Mouse (Mus musculus): ENCODE measurements around the gene Atxn1.

Atxn1 gene

DNA sequence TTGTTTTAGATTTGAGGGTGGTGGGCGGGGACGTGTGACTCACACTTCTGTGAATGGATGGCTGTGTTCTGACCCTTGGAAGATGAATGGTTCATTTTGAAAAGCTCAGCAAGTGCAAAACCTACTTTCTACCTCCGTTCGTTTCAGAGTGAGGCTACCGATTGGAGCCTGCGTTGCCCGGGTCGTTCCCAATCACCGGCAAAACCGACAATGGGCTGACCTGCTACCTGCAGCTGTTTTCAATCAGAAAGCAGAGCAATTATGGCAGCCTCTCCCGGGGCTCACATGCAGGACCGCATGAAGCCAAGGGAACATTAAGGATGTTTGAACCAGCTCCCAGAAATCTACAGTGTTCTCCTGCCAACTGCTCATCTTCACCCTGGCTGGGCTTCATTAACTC is 382.5 kb downstream of the Atxn1 start:
- no peak for DNase-seq (ENCODE audit: low read depth, low spot score)

DNA sequence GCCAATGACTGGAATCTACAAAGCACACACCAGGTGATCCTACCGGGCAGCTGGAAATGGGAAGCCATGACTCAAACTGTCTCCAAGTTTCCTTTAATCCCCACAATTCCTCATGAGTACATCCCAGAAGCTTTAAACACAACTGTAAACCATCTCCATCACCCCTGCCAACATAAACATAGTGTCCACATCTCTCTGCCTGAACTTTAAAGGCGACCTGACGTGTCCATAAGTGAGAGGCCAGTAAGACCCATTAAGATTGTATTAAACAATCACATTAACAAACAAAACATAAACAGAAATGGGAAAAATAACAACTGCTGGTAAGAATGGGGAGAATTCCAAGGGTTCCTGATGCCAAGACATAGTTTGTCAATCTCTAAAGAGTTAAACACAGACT is 385.1 kb downstream of the Atxn1 start:
- no peak for DNase-seq (ENCODE audit: low read depth, low spot score)

DNA sequence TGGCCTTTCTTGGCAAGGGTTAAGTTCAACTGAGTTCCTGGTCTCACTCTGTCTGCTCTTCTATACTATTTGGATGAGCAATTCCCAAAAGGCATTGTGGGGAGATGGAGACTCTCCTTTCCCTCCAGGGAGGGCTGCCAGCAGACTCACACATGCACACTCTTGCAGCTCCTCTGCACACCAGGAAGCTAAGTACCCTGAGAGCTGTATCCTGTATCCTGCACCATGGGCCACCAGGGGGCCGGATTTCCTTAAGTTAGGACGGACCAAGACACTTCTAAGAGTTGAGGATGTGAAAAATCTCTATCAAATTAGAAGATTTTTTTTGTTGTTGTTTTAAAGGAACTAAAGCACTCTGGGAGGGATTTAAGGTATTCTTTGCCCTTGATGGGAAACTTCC is 387.0 kb downstream of the Atxn1 start:
- DNase-seq (ENCODE audit: low read depth, low spot score), result no peak

DNA sequence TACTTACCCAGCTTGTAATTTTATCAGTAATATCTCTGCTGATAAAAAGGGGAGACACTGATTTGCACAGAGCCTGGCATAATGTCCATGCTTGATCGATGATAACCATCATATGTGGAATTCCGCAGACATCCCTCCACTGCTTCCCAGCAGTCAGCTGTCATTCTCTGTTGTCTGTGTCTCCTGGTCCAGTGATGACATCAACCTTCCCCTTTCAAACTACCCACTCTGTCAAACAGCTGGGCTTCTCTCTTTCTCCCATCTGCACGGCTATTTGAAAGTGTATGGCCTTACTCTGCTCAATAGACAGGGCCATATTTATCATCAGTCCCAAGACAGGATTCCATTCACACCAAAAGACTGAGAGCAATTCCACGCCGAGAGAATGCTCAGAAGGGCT is 387.4 kb downstream of the Atxn1 start:
- no peak for DNase-seq (ENCODE audit: low read depth, low spot score)

DNA sequence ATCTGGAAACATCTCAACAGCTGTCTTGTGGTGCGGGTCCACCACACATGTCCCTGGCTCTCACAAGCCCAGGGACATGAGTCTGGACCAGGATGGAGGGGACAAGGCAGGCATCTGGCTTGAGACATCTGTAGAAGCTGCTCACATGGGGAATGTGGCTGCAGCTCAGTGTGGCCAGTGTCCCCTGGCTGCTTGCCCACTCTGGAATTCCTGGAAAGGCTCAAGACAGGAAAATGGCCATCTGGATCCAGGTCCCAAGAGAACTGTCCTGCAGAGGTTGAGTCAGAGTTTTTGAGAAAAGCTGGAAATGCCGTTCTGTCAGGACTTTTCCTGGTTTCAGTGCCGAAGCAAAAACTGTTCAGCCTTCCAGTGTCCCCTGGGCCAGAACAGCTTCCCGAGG is 388.6 kb downstream of the Atxn1 start:
- no peak for DNase-seq (ENCODE audit: low read depth, low spot score)

DNA sequence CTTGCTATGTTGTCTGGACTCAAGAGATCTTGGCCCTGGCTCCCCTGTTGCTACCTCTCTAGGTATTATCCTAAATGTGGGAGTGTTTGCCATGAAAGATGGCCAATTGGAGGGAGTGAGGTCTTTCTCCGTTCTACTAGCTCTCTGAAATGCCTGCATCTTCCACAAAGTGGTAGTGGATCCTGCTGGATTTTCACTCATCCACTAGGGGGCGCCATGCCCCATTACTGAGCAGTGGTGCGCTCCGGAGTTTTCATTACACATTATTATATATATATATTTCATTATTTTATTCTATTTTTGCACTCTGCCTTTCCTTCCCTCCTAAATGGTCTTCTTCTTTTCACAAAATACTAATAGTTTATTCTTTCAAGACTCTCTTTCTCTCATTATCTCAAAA is 392.0 kb downstream of the Atxn1 start:
- peak; percentile 57 for DNase-seq (ENCODE audit: low read depth, low spot score)

DNA sequence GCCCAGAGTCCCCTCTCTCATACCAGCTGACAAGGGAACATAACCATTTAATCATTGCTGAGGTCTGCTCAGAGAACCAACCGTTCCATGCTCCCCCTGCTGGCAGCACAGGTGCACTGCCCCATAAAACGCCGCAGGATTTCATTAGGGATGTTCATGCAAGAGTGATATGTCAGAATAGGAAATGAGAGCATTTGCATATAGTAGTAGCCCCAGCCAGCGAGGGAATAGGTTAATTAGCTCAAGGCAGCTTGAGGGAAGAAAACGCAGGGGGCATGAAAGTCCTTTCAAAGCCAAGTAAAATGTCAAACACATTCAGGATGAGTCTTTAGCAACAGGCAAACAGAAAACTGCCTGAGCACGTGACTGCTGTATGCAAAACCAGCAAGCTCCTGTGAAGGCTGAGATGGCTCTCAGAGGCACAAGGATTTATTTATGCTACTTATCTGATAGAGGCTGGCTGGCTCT is 393.0 kb downstream of the Atxn1 start:
- DNase-seq (ENCODE audit: low read depth, low spot score), result peak; percentile 85

DNA sequence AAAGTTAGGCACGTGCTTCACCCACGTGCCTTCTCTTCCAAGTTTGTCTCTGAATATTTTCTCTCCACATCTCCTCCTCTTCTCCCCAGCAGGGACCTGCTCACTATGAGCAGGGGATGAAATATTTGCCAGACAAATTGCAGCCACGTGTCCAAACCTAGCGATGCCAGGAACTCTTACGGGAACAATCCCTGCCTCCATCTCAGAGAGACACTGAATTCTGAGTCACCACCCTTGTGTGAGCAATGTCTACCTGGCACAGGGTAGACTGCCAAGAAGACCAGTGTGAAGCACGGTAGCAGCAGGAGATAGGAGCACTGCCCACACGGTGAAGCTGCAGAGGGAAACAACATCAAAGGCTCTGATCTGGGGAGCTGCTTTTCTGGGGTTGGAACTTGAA is 394.9 kb downstream of the Atxn1 start:
- no peak for DNase-seq (ENCODE audit: low read depth, low spot score)

DNA sequence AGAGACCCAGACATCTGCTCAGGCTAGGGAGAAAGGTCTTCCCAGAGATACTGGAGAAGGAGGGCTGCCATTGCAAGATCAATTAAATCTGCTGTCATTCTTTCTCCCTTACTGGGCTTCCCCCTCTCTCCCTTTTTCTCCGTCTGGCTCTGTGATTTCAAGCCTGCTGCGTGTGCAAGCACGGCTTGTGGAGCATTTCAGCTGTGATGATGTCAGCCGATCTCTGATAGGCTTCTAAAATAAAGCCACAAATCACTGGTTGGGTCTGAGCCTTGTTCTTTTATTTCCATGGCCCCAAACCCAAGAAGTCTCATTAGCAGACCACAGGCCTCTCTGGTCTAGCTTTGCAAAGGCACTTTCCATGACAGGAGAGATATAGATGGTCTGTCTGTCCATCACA is 399.9 kb downstream of the Atxn1 start:
- DNase-seq (ENCODE audit: low read depth, low spot score), result no peak

DNA sequence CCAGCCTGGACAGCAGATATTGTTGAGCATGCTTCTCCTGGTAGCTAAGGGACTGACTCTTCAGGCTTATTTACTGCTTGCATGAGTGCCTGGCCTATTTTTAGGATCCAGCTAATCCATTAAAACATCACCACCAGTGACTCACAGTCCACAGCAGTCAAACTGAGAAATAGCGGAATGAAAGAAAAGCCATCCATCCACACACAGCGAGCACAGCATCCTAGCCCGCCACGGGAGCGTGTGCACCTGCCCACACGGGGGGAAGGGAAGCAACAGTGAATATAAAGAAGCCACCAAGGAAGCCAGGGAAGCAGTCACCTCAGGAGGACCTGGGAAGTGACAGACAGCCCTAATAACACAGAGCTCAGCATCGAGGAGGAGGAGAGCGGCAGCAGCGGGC is 402.8 kb downstream of the Atxn1 start:
- no peak for DNase-seq (ENCODE audit: low read depth, low spot score)

DNA sequence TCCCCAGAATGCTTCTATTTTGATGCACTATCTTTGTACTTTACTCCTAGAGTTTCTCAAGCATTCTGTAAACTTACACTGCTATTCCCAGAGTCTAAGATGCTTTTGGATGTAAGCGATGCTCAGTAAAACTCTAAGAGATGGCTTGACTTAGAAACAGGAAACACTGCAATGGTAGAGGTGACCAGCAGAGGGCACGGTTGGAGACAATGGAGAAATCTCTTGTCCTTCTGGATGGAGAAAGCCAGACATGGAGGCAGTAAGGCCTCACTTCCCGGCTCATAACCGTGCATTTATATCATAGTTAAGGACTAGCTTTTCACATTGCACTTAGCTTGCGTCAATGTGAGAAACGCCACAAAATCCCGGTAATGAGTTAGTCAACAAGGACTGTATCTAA is 404.3 kb downstream of the Atxn1 start:
- DNase-seq (ENCODE audit: low read depth, low spot score), result peak; percentile 19

DNA sequence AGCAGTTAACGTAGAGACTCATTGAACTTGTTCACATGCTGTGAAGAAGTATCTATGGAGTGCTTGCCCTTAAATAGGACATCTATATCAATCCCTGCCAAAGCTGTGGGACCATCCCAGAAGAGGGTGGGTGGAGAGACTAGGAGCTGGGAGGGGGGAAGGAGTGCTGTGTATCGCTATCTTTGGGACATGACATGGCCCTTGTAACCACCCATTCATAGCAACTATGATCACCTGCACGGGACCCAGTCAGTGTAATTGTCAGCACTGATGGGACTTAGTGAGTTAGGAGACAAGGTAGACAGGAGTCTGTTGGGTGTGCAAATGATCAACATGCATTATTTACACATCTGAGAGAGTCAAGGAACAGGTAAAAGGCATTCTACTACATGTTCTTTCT is 405.6 kb downstream of the Atxn1 start:
- DNase-seq (ENCODE audit: low read depth, low spot score), result no peak

DNA sequence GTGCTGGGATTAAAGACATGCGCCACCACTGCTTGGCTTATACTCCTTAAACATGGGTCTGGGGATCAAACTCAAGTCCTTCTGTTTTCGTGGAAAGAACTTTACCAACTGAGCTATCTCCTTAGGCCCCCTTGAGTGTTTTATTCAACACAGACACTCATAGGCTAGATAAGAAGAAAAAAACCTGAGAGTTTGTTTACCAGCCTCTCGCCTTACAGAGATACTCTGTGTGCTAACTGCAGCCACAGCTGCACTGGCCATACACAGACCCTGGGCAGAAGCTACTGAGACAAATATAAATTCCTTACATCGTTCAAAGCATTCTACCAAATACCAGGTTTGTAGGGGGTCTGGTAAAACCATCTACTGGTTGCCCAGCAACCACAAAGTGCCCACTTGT is 406.4 kb downstream of the Atxn1 start:
- DNase-seq (ENCODE audit: low read depth, low spot score), result no peak

DNA sequence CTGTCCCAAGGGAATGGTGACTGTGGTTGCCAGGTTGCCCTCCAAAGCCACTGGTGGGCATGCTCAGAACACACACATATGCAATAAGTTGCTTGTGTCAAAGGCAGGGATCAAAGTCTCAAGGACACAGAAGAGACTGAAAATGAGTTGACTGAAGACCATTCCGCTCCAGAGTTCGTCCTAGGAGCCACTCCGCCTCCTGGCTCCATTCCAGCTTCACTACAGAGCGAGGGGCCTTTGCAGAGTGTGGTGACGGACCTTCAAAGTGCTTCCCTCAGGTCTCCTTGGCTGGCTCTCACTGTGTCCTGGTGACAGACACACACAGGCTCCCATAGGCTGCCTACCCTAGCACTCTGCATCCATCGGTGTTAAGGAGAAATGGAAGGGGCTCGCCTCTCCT is 411.1 kb downstream of the Atxn1 start:
- DNase-seq (ENCODE audit: low read depth, low spot score), result no peak

DNA sequence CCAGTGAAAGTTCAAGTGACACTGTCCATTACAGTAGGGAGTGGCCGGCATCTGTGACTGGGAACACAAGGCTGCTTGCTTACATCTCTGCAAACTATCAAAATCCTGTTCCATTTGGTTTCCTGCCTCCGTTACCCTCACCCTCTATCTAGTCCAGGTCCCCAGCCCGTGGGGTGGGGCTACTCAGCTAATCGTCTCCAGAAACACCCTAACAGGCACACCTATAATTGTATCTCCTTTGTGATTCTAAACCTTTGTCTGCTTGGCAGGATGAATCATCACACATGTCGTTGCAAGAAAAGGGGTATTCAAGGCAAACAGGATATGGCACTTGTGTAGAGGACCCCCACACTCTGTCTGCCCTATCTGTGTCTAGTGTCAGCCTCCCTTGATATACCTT is 417.3 kb downstream of the Atxn1 start:
- DNase-seq (ENCODE audit: low read depth, low spot score), result no peak

DNA sequence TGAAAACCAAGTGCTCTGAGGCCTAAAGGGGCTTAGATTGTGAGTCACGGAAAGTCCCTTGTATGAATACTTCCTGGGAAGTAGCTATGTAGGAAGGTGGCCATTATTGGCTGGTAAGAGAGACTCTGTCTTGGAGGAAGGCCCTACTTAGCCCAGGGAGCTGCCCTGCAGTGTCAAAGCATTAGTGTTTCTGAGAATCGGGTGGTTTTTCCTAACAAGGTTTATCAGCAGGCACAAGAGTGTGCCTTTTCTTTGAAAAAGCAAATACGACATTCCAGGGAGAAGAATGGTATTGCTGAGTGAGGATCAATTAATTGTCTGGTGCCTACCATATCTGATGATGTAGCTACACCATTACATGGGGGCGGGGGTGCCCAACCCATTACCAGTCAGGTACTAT is 417.9 kb downstream of the Atxn1 start:
- no peak for DNase-seq (ENCODE audit: low read depth, low spot score)

DNA sequence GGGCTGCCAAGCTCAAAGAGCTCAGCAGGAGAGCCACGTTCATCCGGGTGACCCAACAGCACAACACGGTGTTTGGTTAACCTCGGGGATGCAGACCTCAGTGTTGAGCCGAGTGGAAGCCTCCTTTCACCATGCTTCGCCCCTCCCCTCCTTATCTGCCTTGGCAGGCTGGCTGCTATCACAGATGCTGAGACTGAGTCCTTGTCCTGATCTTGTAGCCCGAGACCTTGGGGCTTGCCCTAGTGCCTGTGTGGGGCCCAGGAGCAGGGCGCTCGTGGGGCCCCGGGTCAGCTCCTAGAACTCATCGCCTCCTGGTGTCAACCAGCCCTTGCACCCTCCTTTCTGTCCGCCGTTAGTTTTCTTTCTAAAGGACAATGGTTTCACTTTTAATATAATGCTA is 418.8 kb downstream of the Atxn1 start:
- no peak for DNase-seq (ENCODE audit: low read depth, low spot score)

DNA sequence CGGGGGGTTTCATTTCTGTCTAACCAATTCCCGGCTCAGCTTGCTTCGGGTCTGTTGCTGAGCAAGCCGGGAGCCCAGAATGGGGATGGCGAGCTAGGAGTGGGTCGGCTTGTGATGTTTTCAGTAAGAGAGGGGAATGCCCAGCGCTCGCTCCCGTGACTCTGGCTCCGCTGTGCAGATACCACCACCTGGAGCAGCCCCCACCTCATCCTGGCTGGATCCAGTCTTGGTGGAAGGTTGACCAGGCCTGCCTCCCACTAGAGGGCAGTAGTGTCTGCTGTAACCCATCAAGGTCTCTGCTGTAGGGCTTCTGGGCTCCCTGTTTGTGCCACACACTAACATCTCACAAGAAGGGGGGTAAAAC is 425.6 kb downstream of the Atxn1 start:
- DNase-seq (ENCODE audit: low read depth, low spot score), result peak; percentile 51

DNA sequence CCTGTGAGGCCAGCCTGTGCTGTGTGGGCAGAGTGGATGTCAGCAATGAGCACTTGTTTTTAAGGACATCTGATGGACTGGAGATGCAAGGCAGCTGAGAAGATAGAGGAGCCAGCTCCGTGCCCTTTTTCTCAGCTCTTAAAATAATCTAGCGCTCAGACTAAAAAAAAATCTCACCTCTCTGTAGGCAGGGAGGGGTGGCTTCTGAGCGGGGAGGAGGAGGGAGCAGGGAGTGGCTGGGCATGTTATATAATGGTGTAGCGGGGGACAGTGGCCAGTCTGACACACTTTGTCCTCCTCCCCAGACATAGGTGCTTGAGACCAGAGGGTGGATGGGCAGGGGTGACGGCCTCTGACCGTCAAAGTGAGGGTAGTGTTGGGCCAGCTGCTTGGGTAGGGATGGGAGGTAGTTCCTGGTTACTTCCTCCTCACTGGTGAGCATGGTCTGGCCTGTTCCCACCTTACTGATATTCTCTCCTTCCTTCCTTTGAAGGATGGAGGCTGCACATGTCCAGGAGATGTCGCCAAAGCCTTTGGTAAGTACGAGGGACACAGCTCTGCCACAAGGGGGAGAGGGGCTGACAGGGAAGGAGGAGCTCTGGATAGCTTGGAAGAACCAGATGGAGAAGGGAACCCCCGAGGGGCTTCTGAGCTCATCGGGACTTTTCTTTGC is 426.1 kb downstream of the Atxn1 start:
- DNase-seq (ENCODE audit: low read depth, low spot score), result no peak

DNA sequence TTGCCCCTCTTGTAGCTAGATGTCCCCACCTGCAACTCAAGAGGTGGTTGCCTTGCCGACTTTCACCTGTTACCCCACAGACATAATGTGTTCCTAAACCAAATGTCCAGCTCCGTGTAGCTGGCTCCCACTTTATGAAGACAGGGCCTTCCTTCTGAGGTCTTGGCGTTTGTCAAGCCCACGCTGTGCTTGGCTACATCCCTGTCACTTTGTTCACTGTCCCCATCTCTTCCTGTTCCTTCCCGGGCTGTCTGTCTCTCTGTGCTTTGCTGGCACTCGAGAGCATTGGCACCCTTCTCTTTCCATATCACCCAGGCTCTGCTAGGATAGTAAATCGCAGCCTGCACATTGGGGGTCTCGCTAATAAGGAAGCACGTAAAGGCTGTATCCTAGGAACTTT is 426.7 kb downstream of the Atxn1 start:
- no peak for DNase-seq (ENCODE audit: low read depth, low spot score)

DNA sequence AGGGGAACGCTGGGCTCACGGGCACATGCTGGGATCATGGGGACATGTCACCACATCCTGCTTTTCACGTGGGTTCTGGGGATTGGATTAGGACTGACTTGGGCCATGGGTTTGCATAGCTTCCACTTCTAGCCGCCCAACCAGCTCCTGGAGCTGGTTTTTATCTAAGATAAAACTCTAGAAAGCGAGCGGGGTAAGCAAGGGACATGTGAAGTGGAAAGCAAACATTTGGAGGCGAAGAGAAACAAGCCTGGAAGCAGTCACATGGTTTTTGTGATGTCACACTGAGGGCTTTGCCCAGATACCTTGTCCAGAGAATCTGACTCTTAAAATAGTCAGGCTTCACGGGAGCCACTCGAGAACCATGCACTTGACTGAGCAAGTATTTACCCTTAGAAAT is 427.7 kb downstream of the Atxn1 start:
- DNase-seq (ENCODE audit: low read depth, low spot score), result no peak

DNA sequence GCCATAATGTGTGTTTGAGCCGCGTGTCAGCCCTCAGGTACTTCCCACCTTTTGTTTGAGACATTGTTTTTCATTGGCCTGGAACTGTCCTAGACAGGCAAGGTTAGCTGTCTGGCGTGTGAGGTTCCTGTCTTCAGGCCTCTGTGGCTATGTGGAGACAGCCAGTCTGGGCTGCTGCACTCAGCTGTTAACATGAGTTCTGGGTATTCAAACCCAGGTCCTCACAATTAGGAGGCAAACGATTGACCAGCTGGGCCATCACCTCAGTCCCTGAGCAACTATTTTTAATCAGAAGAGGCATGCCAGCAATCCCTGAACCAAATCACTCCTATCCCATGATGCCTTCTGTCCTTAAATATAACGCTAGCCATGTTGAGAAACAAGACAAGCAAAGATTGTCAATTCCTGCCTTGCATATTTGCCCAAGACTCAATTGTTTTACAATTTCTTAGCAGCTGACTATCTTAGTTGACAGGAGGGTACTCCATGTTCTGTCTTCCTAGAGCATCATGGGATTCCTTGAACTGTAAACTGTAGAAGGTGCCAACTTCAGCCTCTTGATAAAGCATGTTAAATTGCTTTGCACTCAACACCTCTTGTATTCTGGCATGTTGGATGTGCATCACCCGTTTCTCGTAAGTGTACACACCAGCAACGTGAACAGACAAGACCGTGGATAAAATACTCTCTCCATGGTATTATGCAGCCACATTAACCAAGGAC is 428.9 kb downstream of the Atxn1 start:
- DNase-seq (ENCODE audit: low read depth, low spot score), result no peak

DNA sequence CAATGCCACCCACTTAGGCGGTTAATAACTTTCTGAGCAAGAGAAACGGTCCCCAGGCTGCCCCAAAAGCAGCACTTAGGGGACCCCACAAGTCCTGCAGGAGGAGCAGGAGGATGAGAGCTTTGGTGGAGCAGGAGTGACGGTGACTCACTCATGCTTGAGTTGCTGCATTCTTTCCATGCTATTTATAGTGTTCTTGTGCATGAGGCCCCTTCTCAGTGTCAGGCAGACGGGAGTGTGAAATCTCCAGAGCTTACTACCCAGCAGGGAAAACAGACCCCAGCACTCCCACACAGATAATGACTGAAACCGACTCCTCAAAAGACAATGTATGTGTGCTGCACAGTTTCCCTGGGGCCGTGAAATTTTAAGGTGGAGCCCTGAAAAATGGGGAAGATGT is 434.1 kb downstream of the Atxn1 start:
- DNase-seq (ENCODE audit: low read depth, low spot score), result no peak

DNA sequence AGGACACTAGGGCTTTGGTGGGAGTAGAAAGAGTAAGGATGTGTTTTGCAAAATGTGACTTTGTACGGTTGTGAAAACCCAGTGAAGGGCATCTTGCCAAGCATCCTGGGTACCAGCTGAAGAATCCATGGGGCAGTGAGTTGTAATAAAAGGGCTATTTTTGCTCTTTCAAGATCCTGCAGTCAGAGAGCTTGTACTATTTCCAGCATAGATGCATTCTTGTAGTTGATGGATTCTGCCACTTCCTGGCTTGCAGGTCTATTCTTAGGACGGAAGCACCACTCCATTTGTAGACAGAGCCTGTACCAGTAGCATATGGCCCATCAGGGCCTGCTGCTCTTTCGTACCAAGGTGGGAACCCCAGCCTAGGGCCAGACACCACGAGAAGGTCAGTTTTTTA is 436.0 kb downstream of the Atxn1 start:
- no peak for DNase-seq (ENCODE audit: low read depth, low spot score)
